Mouse (Mus musculus) CH12.LX (cell line): ENCODE measurements around the gene Endou. TPM values are rescaled to one million over a fixed set of nuclear protein-coding genes. Genes with fewer than 3 reads are reported as not detected.

ENCODE experiments used
- DNase-seq: peaks from one replicate; pipeline ENCODE4 v3.0.0-alpha.2; 2013; ENCODE audit errors: extremely low read depth
- H3K27ac ChIP-seq: 2 replicates; pipeline ENCODE4 v1.5.1; 2012; ENCODE audit warnings: low read depth, mild to moderate bottlenecking, control low read depth, moderate library complexity; ENCODE audit not compliant: insufficient read depth
- H3K27me3 ChIP-seq: replicated peaks from 2 replicates; pipeline ENCODE3; 2012; ENCODE audit warnings: inconsistent platforms
- H3K36me3 ChIP-seq, 2 experiments: replicated peaks in 1 of 2; 2 replicates each; pipeline versions ENCODE3 to v1.6.1; 2012; ENCODE audit warnings: inconsistent platforms in 1 of 2, low read length in 1 of 2, mild to moderate bottlenecking in 1 of 2, mixed read lengths in 1 of 2, moderate library complexity in 1 of 2; ENCODE audit not compliant: control insufficient read depth in 1 of 2, insufficient read depth in 1 of 2
- H3K4me1 ChIP-seq, 2 experiments: 2 replicates each; pipeline ENCODE4 v1.6.1; 2012; ENCODE audit warnings: inconsistent platforms in 1 of 2, moderate library complexity in 1 of 2; ENCODE audit not compliant: insufficient read depth in 2 of 2, control insufficient read depth in 1 of 2
- H3K4me2 ChIP-seq: 2 replicates; pipeline ENCODE4 v1.6.1; 2012; ENCODE audit warnings: low read depth, mild to moderate bottlenecking, control low read depth; ENCODE audit not compliant: poor library complexity, insufficient read depth, severe bottlenecking
- H3K4me3 ChIP-seq, 3 experiments: fragments of 150-350 bp in 1 of 3; sonication (generic) in 1 of 3; replicated peaks in 1 of 3; 2 replicates each; pipeline versions ENCODE3 to v1.5.1; 2011 to 2012; ENCODE audit warnings: low read depth in 2 of 3, low read length in 2 of 3, mild to moderate bottlenecking in 2 of 3, moderate library complexity in 2 of 3, control low read depth in 1 of 3, improper control_type of control experiment in 1 of 3, inconsistent platforms in 1 of 3, mixed read lengths in 1 of 3; ENCODE audit not compliant: poor library complexity in 1 of 3
- H3K79me2 ChIP-seq: replicated peaks from 2 replicates; pipeline ENCODE4 v1.6.1; 2012; ENCODE audit warnings: mild to moderate bottlenecking, moderate library complexity; ENCODE audit not compliant: control insufficient read depth, poor library complexity, insufficient read depth, severe bottlenecking; ENCODE audit errors: extremely low read depth
- H3K9ac ChIP-seq: 2 replicates; pipeline ENCODE4 v1.6.1; 2012; ENCODE audit warnings: low read depth, mild to moderate bottlenecking, control low read depth, moderate library complexity; ENCODE audit not compliant: insufficient read depth
- H3K9me3 ChIP-seq: replicated peaks from 2 replicates; pipeline ENCODE3; 2012; ENCODE audit warnings: low read length, inconsistent platforms, mixed read lengths
- BHLHE40 ChIP-seq: IDR thresholded peaks from 2 replicates; pipeline ENCODE4 v1.6.1; 2011; ENCODE audit warnings: mild to moderate bottlenecking, low read depth, low read length, improper control_type of control experiment
- CTCF ChIP-seq, 2 experiments: IDR thresholded peaks in 1 of 2; conservative IDR thresholded peaks in 1 of 2; 2 replicates each; pipeline ENCODE4 v1.5.1; 2011 to 2012; ENCODE audit warnings: low read depth in 2 of 2, low read length in 2 of 2, improper control_type of control experiment in 1 of 2, inconsistent platforms in 1 of 2, mild to moderate bottlenecking in 1 of 2, moderate library complexity in 1 of 2
- E2F4 ChIP-seq: IDR thresholded peaks from 2 replicates; pipeline ENCODE4 v1.6.1; 2011; ENCODE audit warnings: low read depth, low read length, improper control_type of control experiment; ENCODE audit not compliant: insufficient replicate concordance
- ETS1 ChIP-seq: conservative IDR thresholded peaks from 2 replicates; pipeline ENCODE4 v1.6.1; 2012; ENCODE audit warnings: low read depth, mild to moderate bottlenecking, inconsistent platforms, low read length, improper control_type of control experiment, moderate library complexity
- GABPA ChIP-seq: IDR thresholded peaks from 2 replicates; pipeline ENCODE4 v1.6.1; 2012; ENCODE audit warnings: low read depth, low read length, improper control_type of control experiment, inconsistent platforms; ENCODE audit not compliant: insufficient replicate concordance
- HCFC1 ChIP-seq: IDR thresholded peaks from 2 replicates; pipeline ENCODE4 v1.6.1; 2012; ENCODE audit warnings: low read depth, mild to moderate bottlenecking, inconsistent platforms, low read length, improper control_type of control experiment
- JUN ChIP-seq: IDR thresholded peaks from 2 replicates; pipeline ENCODE4 v1.6.1; 2011; ENCODE audit warnings: low read depth, mild to moderate bottlenecking, low read length, improper control_type of control experiment, moderate library complexity; ENCODE audit not compliant: insufficient read depth
- MEF2A ChIP-seq: IDR thresholded peaks from 2 replicates; pipeline ENCODE4 v1.6.1; 2014; ENCODE audit warnings: low read depth, mild to moderate bottlenecking, inconsistent platforms, low read length, improper control_type of control experiment, borderline replicate concordance
- MXI1 ChIP-seq: IDR thresholded peaks from 2 replicates; pipeline ENCODE4 v1.6.1; 2011; ENCODE audit warnings: mild to moderate bottlenecking, low read depth, low read length, improper control_type of control experiment
- POLR2A ChIP-seq: IDR thresholded peaks from 2 replicates; pipeline ENCODE4 v1.6.1; 2011; ENCODE audit warnings: low read depth, mild to moderate bottlenecking, improper control_type of control experiment, low read length
- POLR2AphosphoS2 ChIP-seq: IDR thresholded peaks from 2 replicates; pipeline ENCODE4 v1.6.1; 2011; ENCODE audit warnings: low read depth, low read length, improper control_type of control experiment
- RCOR1 ChIP-seq: conservative IDR thresholded peaks from 2 replicates; pipeline ENCODE4 v1.6.1; 2012; ENCODE audit warnings: low read depth, mild to moderate bottlenecking, inconsistent platforms, low read length, improper control_type of control experiment
- SMC3 ChIP-seq: IDR thresholded peaks from 2 replicates; pipeline ENCODE4 v1.6.1; 2011; ENCODE audit warnings: low read depth, low read length, improper control_type of control experiment
- TBP ChIP-seq: conservative IDR thresholded peaks from 2 replicates; pipeline ENCODE4 v1.6.1; 2011; ENCODE audit warnings: low read depth, low read length, improper control_type of control experiment
- TCF12 ChIP-seq: IDR thresholded peaks from 2 replicates; pipeline ENCODE4 v1.6.1; 2014; ENCODE audit warnings: low read depth, mild to moderate bottlenecking, inconsistent platforms, low read length, improper control_type of control experiment
- UBTF ChIP-seq: IDR thresholded peaks from 2 replicates; pipeline ENCODE4 v1.6.1; 2012; ENCODE audit warnings: low read depth, mild to moderate bottlenecking, inconsistent platforms, low read length, improper control_type of control experiment, moderate library complexity
- USF1 ChIP-seq: IDR thresholded peaks from 2 replicates; pipeline ENCODE4 v1.6.1; 2014; ENCODE audit warnings: low read depth, mild to moderate bottlenecking, inconsistent platforms, low read length, improper control_type of control experiment
- dilution Hi-C: fragments of 300-500 bp; cut with MboI; formaldehyde crosslinking; loops from 2 replicates; pipeline ENCODE4 v1.14.3; 2020; ENCODE audit warnings: low sequenced_read_pairs; ENCODE audit not compliant: extremely low pct_unique_long_range_greater_than_20kb, extremely low pct_ligation_motif_present
- in situ Hi-C: fragments of 300-500 bp; cut with MboI; formaldehyde crosslinking; loops from 3 replicates; pipeline ENCODE4 v1.14.3; 2019; ENCODE audit warnings: low sequenced_read_pairs, low pct_ligation_motif_present, low pct_unique_long_range_greater_than_20kb, mixed read lengths
- polyA plus RNA-seq: library from polyadenylated mRNA; unstranded; fragments of >175 nt; gene quantifications from 2 replicates; pipeline ENCODE4 v1.2.1, GENCODE M21; 2012; ENCODE audit warnings: low read depth; ENCODE audit not compliant: insufficient read length
- total RNA-seq, 2 experiments: library from RNA; depleted of rRNA; stranded (reverse); fragments of 300-350 nt in 1 of 2; fragments of >200 nt in 1 of 2; gene quantifications; 2 replicates each; pipeline ENCODE4 v1.2.3; 2012 to 2014

Endou gene
- total and polyA plus RNA-seq, 3 experiments = 49.5 to 66.9 (median 64.0) TPM

- H3K36me3 ChIP-seq = no peaks in the 10 kb centered on the region
- TF ChIP-seq BHLHE40 = no peak
- no peak for TF ChIP-seq USF1
- TF ChIP-seq ETS1 = no peak
- TF ChIP-seq TBP = no peak
- no peak for TF ChIP-seq MXI1
- TF ChIP-seq MEF2A = no peak
- no peak for TF ChIP-seq E2F4
- no peak for TF ChIP-seq CTCF (conservative IDR thresholded peaks at IDR 0.05 in 1 of 2, IDR thresholded peaks at IDR 0.05 in 1 of 2; ENCODE audit: low read depth in 2 of 2, low read length in 2 of 2)
- TF ChIP-seq, all 38 proteins: peak for 0
- H3K9me3 ChIP-seq = no peaks in the 10 kb centered on the region
- dilution Hi-C loops (no loop called here), in situ Hi-C loops (no loop called here)
- H3K4me2 ChIP-seq = no peak overlapping the region
- H3K4me3 ChIP-seq = no peak overlapping the region
- peaks cover 10% of the 10 kb centered on the region for H3K27me3 ChIP-seq
- no peak for DNase-seq
- no peak overlapping the region for H3K9ac ChIP-seq
- no peak overlapping the region for H3K27ac ChIP-seq
- no peaks in the 10 kb centered on the region for H3K79me2 ChIP-seq
- H3K4me1 ChIP-seq = peaks cover 30 to 65% of the 10 kb centered on the region in 2 experiments
These were observed 35.1 kb upstream of the Endou start for GRCm38 (mm10) chr15:97766194-97766593.

- peaks cover 0 to 3% of the 10 kb centered on the region in 2 experiments for H3K36me3 ChIP-seq
- no peak overlapping the region for H3K4me3 ChIP-seq
- no peak overlapping the region for H3K27ac ChIP-seq
- peaks cover 8% of the 10 kb centered on the region for H3K27me3 ChIP-seq
- no peaks in the 10 kb centered on the region for H3K79me2 ChIP-seq
- no peak overlapping the region for H3K4me2 ChIP-seq
- in situ Hi-C loops (no loop called here), dilution Hi-C loops (no loop called here)
- no peaks in the 10 kb centered on the region for H3K9me3 ChIP-seq
- TF ChIP-seq RCOR1 (no peak), JUN (no peak), HCFC1 (no peak), TCF12 (no peak), UBTF (no peak), POLR2AphosphoS2 (no peak), SMC3 (no peak), E2F4 (no peak), BHLHE40 (no peak), POLR2A (no peak), GABPA (no peak)
- no peak for DNase-seq
- peaks cover 30 to 67% of the 10 kb centered on the region in 2 experiments for H3K4me1 ChIP-seq
- H3K9ac ChIP-seq = no peak overlapping the region
These were observed 34.1 kb upstream of the Endou start for GRCm38 (mm10) chr15:97765090-97765794.
